Mouse (Mus musculus): ENCODE data around the gene Mbd3.

DNA sequence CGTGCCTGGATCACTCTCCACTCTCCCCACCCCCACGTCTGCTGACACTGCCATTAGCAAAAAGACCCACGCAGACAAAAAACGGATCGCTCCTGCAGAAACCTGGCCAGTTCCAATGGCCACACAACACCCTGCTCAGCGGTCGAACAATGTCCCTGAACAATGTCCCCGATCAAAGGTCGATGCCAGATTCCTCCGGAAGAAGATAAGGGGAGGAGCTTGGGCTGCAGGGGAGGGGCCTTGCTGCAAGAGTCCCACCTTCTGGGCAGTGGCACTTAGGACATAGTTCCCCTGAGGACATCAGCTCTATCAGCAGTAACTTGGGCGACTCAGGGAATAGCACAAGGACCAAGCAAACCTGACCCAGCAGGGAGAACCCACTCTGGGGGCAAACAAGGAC is 47.5 kb downstream of the Mbd3 start:
- TF ChIP-seq CTCF (IDR thresholded peaks at IDR 0.05; ENCODE audit: control insufficient read depth, insufficient read depth, insufficient replicate concordance, low read depth, low read length): no peak
- TF ChIP-seq POLR2A (IDR thresholded peaks at IDR 0.05; ENCODE audit: control insufficient read depth, low read depth, low read length): no peak
